Mouse (Mus musculus) neutrophil, adult 5-6 weeks (primary cell): ENCODE results near the gene Cd9. TPM values are rescaled to one million over a fixed set of nuclear protein-coding genes. Genes with fewer than 3 reads are reported as not detected.
A peak's percentile ranks its signal among the peaks of the same experiment; 100 is the strongest.

Experiments used
- ATAC-seq: fragments of 151-379, 151-347 bp; 2 replicates; pipeline ENCODE4 v1.8.0; 2017; ENCODE audit warnings: mild to moderate bottlenecking, moderate TSS enrichment; ENCODE audit not compliant: insufficient number of reproducible peaks, poor library complexity, low FRiP score, severe bottlenecking; ENCODE audit errors: extremely low read depth
- total RNA-seq: library from RNA; stranded (forward); fragments of 200-1000 nt; gene quantifications from 2 replicates; pipeline ENCODE4 v1.2.3, GENCODE M21; 2017

The Cd9 gene
- total RNA-seq, 1 experiment from 2014 or later: 199 TPM

GRCm38 (mm10) chr6:125423099-125423498 lies 71.5 kb downstream of the Cd9 start:
- ATAC-seq: no peak

DNA sequence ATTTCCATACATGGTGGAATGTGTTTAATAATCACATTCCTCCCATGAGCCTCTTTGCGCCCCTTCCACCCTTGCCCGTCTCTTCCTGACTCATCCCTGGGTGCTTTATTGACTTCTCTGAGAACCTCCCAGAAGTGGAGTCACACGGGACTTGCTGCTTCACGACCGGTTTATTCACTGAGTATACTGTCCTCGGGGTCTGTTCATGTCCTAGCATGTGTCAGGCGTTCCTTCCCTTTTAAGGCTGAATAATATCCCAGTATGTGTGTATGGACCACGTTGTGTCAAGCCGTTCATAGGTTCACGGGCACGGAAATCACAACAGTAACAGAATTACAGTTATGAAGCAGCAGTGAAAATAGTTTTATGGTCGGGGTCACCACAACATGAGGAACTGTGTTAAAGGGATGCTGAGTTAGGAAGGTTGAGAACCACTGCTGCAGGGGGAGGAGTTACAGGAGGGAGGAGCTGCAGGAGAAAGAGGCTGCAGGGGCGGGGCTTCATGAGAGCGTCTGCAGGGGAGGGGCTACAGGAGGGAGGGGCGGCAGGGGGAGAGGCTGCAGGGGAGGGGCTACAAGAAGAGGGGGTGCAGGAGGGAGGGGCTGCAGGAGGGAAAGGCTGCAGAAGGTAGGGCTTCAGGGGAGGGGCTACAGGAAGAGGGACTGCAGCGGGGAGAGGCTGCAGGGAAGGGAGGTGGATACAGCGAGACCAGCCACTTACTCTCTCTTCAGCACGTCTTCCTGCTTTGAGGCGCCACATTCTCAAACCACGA lies 72.4 kb downstream of the Cd9 start:
- peak; percentile 23; the same call in 1 of the 2 replicates for ATAC-seq

DNA sequence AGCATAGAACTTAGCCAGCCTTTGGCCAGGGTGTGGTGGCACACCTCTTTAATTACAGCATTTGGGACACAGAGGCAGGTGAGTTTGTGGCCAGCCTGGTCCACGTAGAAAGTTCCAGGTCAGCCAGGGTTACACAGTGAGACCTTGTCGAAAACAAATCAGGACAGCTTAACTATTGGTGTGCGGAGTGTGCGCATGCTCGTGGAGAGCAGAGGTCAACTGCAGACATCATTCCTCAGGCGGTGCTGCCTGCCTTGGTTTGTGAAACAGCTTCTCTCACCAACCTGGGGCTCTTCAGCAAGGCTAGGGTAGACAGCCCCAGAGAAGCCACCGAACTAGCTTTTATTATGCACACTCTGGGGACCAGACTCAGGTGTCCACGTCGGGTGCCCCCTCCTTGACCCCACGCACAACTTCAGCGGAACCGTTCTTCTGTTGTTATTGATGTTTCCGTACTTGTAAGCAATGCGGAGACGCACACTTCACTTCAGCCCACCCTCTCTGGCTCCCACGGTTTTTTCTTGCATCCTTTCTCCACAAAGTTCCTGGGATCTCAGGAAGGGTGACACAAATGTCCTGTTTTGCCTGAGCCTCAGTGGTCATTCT lies 74.0 kb downstream of the Cd9 start:
- no peak for ATAC-seq

DNA sequence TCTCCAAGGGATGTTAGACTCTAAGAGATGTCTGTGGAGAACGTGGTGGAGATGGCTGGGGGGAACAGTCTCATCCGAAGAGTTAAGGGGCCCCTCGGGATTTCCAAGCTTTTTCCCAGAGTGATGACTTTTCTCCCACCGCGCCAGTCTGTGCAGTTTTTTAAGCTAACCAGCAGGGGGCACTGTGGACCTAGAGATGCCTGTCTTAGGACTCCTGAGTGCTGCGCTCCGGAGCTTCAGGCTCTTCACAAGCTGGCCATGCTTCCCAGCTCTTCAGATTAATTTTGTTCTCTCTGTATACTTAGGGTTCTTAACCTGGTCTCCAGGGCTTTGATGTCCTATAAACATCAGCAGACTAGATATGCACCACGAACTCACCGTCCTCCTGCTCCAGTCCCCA lies 75.8 kb downstream of the Cd9 start:
- peak; percentile 67 for ATAC-seq

- no peak for ATAC-seq
These were observed 81.3 kb downstream of the Cd9 start for GRCm38 (mm10) chr6:125413326-125413725.

DNA sequence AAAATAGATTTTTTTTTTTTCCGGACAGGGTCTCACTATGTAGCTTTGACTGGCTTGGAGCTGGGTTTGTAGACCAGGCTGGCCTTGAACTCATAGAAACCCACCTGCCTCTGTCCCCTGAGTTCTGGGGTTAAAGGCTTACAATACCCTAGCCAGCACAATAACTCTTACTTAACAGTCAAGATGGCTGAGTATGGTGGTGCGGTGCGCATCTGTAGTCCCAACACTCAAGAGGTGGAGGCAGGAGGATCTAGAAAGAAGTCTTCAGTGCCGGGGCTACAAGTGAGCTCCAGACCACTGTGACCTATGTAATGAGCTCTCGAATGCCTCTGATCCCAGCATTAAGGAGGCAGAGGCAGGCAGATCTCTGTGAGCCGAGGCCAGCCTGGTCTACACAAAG lies 82.9 kb downstream of the Cd9 start:
- no peak for ATAC-seq

- peak; percentile 78 for ATAC-seq
These were observed 83.5 kb downstream of the Cd9 start for GRCm38 (mm10) chr6:125410995-125411547.

DNA sequence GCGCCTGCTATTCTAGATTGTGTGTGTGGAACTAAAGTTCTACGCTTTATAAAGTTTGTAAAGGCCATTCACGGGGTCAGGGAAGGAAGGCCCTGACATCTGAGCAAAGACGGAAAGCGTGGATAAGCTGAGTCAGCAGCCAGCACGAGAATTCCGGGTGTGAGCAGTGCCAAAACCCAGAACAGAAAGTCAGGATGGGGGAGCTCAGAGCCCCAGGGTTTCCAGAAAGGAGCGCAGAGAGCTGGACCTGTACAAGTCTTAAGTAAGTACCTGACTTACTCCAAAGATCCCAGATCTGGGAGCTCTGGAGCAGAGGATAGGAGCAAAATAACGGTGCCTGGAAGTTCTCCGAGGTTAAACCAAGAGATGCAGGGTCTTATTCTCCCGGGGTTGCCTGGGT lies 84.0 kb downstream of the Cd9 start:
- ATAC-seq: no peak

Other genes starting within 250 kb of the Cd9 start
- 0.23 TPM in 1 of 2 replicates, not detected in the other for gene Tuba3a, start 208.7 kb downstream of the Cd9 start, total RNA-seq
- 43.7 and 45.6 TPM in 2 replicates for gene Ltbr, start 180.9 kb downstream of the Cd9 start, total RNA-seq
- 11.6 and 12.6 TPM in 2 replicates for gene Scnn1a, start 174.1 kb downstream of the Cd9 start, total RNA-seq
- 202 and 215 TPM in 2 replicates for gene Tnfrsf1a, start 145.4 kb downstream of the Cd9 start, total RNA-seq
- gene Plekhg6, start 114.0 kb downstream of the Cd9 start, total RNA-seq: 0.25 and 0.35 TPM in 2 replicates
- gene Vwf, start 52.0 kb upstream of the Cd9 start, total RNA-seq: 5.7 and 8.6 TPM in 2 replicates
- gene Ano2, start 195.6 kb upstream of the Cd9 start, total RNA-seq: not detected in 2 replicates